Mouse (Mus musculus) embryo, embryonic 10 days (tissue): ENCODE measurements at regions not wholly inside any gene's neighbourhood (a gene's known extent, or its start where the extent isn't known, plus 50 kb on each side); places are given as distances from the start of the nearest gene placed in this dataset.

Experiments used
- DNase-seq: peaks from one replicate; pipeline ENCODE4 v3.0.0-alpha.2; 2015; ENCODE audit warnings: low spot score

GRCm38 (mm10) chr8:109012655-109013054, 481.2 kb upstream of the Pmfbp1 start:
- peak; percentile 60 for DNase-seq

- DNase-seq: no peak
Measured at GRCm38 (mm10) chr8:109013577-109013976, 480.2 kb upstream of the Pmfbp1 start.

GRCm38 (mm10) chr8:109014746-109015145, 479.1 kb upstream of the Pmfbp1 start:
- peak; percentile 77 for DNase-seq

DNA sequence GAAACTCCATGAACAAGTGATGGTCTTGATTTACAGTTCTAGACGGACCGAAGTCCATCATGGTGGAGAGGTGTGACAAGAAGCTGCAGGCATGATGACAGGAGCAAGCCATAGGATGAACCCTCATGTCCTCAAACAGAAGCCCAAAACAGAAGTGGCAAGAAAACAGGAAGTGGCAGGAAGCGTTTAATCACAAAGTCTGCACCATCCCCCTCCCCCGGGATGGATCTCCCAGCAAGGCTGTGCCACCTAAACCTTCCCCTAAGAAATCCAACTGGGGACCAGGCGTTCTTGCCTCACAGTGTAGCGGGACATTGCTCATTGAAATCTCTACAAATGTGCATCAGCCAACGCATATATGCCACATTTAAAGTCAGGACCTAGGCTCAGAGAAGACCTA, 474.3 kb upstream of the Pmfbp1 start:
- no peak for DNase-seq

GRCm38 (mm10) chr8:109020102-109020501, 473.7 kb upstream of the Pmfbp1 start:
- DNase-seq: no peak

DNA sequence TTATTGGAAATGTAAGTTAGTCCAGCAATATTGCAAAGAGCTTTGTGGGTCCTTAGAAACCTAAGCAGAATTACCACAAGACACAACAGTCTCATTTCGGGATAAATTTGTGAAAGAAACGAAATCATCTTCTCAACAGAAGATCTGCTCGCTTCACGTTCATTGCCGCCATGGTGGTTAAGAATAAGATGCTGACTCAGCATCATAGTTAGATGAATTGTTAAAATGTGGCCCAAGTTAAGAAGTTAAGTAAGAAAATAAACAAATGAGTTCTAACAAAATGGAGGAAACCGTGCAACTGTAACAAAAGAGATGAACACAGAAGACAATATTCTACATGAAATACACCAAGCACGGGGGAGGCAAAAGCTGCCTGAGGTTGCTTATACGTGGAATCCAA, 465.9 kb upstream of the Pmfbp1 start:
- DNase-seq: no peak

DNA sequence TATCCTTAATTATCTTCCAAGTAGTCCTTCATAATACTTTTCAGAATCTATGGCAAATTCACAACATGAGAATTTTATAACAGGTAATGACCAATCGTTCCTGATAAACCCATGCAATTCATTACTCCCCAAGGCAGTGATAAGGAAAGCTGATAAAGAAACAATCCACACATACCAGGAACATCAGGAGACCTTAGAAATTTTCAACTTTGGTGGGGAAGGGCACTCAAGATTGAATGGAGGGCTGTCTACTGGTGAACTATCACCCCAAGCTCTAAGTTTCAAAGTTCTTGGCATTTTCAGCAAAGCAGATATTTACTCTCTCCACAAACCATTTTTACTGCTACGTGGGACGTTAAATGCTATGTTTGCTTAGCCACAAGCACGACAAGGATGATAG, 440.2 kb upstream of the Pmfbp1 start:
- DNase-seq: no peak

DNA sequence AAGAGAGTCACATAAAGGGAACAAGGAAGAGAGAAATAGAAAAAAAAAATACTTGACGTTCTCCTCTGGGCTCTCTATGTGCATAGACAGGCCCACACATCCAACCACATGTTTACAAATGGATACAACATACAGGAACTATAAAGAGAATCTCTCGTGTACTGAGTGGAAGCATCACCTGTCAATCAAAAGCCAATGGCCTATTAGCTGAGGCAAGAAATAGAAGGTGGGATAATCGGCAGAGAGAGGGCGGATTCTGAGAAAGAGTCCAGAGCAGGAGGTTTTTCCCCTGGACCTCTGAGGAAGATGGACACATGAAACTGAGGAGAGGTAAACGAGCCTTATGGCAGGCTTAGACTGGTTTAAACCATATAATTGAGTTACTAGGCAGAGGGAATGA, 434.7 kb upstream of the Pmfbp1 start:
- DNase-seq: no peak

- no peak for DNase-seq
Measured at GRCm38 (mm10) chr8:109062376-109062775, 431.5 kb upstream of the Pmfbp1 start.

DNA sequence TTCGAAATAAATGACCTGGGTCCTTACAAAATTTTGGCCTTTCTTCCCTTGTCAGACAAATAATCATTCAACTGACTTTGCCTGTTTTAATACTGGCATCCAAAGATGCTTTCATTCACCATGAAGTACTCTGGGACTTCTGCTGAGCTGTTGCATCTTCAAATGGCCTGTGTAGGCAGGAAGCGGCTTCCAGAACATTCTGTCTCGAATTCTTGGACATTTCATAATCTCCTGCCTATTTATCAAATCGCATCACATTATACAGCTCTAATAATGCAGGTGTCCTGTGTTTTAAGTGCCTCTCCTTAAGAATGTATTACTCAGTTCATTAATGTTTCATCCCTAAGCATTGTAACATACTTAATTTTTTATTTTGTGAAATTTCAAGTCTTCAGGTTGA, 420.1 kb upstream of the Pmfbp1 start:
- DNase-seq: no peak

DNA sequence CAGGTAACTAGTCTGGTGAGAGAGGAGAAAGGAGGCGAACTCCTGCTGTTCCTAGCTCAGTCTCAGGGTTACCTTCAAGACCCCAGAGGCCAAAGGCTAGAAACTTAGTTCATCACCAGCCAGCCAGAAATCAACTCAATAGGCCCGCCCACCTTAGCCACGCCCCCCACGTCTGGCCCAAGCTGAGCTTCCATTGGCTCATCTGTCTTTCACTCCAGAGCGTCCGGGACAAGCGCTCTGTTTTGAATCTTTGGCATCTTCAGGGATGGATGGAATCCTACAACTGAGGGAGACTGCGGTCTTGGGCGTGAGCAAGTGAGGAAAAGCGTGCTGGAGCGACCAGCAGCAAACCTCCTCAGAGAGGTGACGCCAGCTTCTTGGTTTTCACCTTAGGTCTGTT, 418.8 kb upstream of the Pmfbp1 start:
- DNase-seq: peak; percentile 87

DNA sequence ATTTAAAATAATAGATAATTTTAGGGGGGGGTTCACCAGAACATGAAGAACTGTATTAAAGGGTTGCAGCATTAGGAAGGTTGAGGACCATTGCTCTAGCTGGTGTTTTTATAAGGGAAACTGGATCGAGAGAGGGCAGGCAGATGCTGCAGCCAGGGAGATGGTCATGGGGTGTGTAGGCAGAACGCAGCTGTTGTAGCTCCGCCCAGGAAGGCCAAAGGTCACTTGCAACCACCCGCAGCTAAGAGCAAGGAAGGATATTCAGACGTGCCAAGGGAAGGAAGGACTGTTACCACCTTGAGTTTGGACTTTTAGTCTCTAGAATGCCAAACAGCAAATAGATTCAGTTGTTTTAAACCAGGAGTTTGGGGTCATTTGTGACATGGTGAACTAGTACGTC, 414.6 kb upstream of the Pmfbp1 start:
- DNase-seq: peak; percentile 41

GRCm38 (mm10) chr8:109081295-109081694, 412.5 kb upstream of the Pmfbp1 start:
- DNase-seq: no peak

DNA sequence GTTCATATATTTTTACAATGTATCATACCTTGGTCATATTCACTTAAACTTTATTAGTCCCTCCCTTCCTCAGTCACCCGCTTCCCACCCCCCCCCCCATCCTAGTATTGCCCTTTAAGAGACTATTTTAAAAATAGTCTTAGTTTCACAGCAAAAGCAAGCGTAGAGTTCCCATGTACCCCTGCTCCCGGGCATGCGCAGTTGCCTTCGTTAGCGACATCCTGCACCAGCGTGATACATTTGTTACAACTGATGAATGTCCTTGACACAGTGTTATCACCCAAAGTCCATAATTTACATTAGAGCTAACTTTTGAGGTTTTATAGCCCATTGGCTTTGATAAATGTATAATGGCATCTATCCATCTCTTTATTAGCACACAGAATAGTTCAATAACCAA, 408.7 kb upstream of the Pmfbp1 start:
- DNase-seq: no peak

GRCm38 (mm10) chr8:109087781-109088180, 406.0 kb upstream of the Pmfbp1 start:
- no peak for DNase-seq

GRCm38 (mm10) chr8:109099671-109100070, 394.2 kb upstream of the Pmfbp1 start:
- DNase-seq: no peak

DNA sequence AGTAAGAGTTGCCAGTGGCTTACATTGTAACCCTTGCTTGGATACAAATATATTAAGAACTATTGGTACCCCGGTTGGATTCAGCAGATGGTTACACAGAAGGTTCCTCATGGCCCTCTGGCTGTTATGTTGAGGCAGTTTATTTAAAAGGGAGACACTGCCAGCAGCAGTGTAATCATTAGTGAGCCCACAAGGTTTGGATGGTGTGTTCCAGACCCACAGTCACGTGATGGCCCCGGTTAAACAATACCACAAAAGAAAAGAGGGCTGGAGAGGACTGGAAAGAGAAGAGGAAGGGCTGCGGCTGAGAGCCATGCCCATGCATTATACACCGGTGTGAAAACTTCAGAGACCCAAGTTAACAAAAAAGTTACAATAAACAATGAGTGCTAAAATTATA, 392.4 kb upstream of the Pmfbp1 start:
- DNase-seq: no peak

- DNase-seq: no peak
Measured at GRCm38 (mm10) chr8:109104798-109105326, 389.0 kb upstream of the Pmfbp1 start.

DNA sequence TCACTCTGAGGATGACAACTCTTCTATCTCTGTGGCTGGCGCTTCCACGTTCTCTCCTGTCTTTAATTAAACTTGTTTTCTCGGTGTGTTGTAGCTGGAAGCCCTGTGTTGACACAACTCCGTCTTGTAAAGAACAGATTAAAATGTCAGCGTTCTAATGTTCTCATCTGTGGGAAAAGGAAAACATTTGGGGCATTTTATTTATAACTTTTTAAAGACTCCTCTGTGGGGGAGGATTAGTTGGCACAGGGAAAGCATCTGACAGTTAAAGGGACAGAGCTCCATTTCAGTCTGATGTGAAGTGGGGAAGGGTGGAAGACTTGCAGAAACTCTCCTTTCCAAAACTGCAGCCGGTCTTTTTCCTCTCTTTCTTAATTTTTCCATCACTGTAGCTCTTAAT, 388.1 kb upstream of the Pmfbp1 start:
- DNase-seq: no peak

- no peak for DNase-seq
Measured at GRCm38 (mm10) chr8:109106971-109107370, 386.9 kb upstream of the Pmfbp1 start.

DNA sequence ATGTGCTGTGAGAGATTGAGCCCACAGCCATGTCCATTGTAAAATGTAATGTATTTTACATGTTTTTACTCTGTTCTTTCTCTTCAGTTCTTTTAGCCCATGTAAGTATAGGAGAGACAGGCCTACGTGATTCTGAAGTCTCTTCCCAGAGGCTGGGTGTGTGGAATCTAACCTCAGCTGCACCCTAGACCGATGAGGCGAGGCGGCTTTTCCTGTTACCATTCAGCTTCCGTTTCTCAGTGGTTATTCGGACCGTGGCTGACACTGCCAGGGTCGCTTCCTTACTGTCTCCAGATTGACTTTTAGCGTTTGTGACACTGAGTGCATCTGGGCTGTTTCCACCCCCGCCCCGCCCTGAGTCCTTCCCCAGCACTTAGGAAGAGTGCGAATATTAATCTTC, 386.1 kb upstream of the Pmfbp1 start:
- peak; percentile 23 for DNase-seq

GRCm38 (mm10) chr8:109109390-109109789, 384.4 kb upstream of the Pmfbp1 start:
- DNase-seq: no peak

DNA sequence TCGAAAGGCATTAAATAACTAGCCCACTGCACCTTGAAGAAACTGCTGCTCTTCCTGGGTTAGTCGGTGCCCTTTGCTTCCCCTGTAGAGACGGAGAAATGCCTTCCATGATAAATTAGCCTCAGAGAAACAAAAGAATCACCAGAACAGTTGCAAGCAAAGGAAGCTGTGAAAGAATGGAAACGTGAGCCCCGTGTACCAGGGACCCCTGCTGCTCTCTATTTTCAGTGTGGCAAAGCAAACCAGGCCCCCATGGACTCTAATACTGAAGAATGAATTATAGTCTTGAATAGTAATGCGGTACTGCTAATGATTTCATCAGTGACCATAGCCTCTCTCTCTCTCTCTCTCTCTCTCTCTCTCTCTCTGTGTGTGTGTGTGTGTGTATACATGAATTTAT, 372.1 kb upstream of the Pmfbp1 start:
- peak; percentile 47 for DNase-seq

- DNase-seq: no peak
Measured at GRCm38 (mm10) chr8:109142495-109143158, 351.2 kb upstream of the Pmfbp1 start.
